Mouse (Mus musculus): ENCODE measurements around the gene Rps3. TPM values are rescaled to one million over a fixed set of nuclear protein-coding genes. Genes with fewer than 3 reads are reported as not detected.
"Not testable (repeated sequence)": the region's sequence is repeated elsewhere in the genome, so short reads cannot be mapped to it uniquely, and the experiment has no call there.

Gene Rps3
- polyA plus RNA-seq, 1 experiment from 2014 or later, result 521 TPM

GRCm38 (mm10) chr7:99516092-99516813 is 32.7 kb upstream of the Rps3 start:
- no peak for DNase-seq
- Histone ChIP-seq H3K9ac (replicated peaks; ENCODE audit: low read length) (no peak overlapping the region), H3K4me3 (replicated peaks; ENCODE audit: low read depth, low read length) (no peak overlapping the region), H3K27ac (replicated peaks; ENCODE audit: low read depth, low read length) (no peak overlapping the region), H3K4me2 (ENCODE audit: low read length) (no peak overlapping the region), H3K36me3 (ENCODE audit: control insufficient read depth, insufficient read depth, low read length) (no peaks in the 10 kb centered on the region), H3K9me3 (ENCODE audit: control insufficient read depth, low read length) (no peaks in the 10 kb centered on the region), H3K4me1 (ENCODE audit: control insufficient read depth, insufficient read depth, low read length) (no peaks in the 10 kb centered on the region), H3K27me3 (ENCODE audit: control insufficient read depth, insufficient read depth, low read length) (no peaks in the 10 kb centered on the region)
- ATAC-seq (ENCODE audit: low FRiP score, low TSS enrichment), result no peak
- WGBS, result 84% methylated on average over 9 of the region's 9 CpGs

DNA sequence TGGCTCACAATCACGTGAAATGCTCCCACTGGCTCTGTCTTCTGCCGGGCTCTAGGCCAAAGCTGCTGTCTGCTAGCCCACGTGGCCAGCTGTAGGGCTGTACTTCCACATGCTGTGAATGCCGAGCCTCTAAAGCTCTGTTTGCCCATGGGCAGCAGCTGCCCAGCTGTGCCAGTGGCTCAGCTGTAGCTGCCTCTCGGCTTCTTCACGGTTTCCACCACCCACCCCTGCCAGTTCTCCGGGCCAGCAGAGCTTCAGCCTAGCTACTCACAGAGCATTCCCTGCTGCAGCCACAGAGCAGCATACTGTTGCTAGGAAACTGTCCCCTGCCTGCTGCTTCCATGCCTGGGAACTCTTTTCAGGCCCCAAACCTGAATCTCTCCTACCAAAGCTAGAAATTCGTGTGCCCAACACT is 26.6 kb upstream of the Rps3 start:
- no peaks in the 10 kb centered on the region for H3K36me3 ChIP-seq (ENCODE audit: control insufficient read depth, insufficient read depth, low read length)
- peak; percentile 73 for DNase-seq
- H3K4me2 ChIP-seq (ENCODE audit: low read length), result peak overlapping the region; percentile 13; the same call in 1 of the 2 replicates
- no peak overlapping the region for H3K9ac ChIP-seq (replicated peaks; ENCODE audit: low read length)
- ATAC-seq (ENCODE audit: low FRiP score, low TSS enrichment), result peak; percentile 27; the same call in 1 of the 2 replicates
- H3K9me3 ChIP-seq (ENCODE audit: control insufficient read depth, low read length), result no peaks in the 10 kb centered on the region
- no peaks in the 10 kb centered on the region for H3K27me3 ChIP-seq (ENCODE audit: control insufficient read depth, insufficient read depth, low read length)
- no peak overlapping the region for H3K4me3 ChIP-seq (replicated peaks; ENCODE audit: low read depth, low read length)
- peak overlapping the region; percentile 21 for H3K27ac ChIP-seq (replicated peaks; ENCODE audit: low read depth, low read length)
- no peaks in the 10 kb centered on the region for H3K4me1 ChIP-seq (ENCODE audit: control insufficient read depth, insufficient read depth, low read length)
- 3% methylated on average over 8 of the region's 8 CpGs for WGBS

DNA sequence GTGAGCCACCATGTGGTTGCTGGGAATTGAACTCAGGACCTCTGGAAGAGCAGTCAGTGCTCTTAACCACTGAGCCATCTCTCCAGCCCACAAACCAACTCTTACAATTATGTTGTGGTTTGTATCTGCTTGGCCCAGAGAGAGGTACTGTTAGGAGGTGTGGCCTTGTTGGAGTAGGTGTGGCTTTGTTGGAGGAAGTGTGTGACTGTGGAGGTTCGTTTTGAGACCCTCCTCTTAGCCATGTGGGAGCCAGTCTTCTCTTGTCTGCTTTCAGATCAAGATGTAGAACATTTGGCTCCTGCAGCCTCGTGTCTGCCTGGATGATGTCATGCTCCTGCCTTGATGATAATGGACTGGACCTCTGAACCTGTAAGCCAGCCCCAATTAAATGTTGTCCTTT is 24.6 kb upstream of the Rps3 start:
- not testable (repeated sequence) for H3K4me2 ChIP-seq (ENCODE audit: low read length); H3K4me3 ChIP-seq (replicated peaks; ENCODE audit: low read depth, low read length); DNase-seq; H3K9me3 ChIP-seq (ENCODE audit: control insufficient read depth, low read length); ATAC-seq (ENCODE audit: low FRiP score, low TSS enrichment); H3K27me3 ChIP-seq (ENCODE audit: control insufficient read depth, insufficient read depth, low read length); H3K9ac ChIP-seq (replicated peaks; ENCODE audit: low read length); H3K36me3 ChIP-seq (ENCODE audit: control insufficient read depth, insufficient read depth, low read length); H3K4me1 ChIP-seq (ENCODE audit: control insufficient read depth, insufficient read depth, low read length); H3K27ac ChIP-seq (replicated peaks; ENCODE audit: low read depth, low read length)
- WGBS, result 37% methylated on average over 2 of the region's 2 CpGs

DNA sequence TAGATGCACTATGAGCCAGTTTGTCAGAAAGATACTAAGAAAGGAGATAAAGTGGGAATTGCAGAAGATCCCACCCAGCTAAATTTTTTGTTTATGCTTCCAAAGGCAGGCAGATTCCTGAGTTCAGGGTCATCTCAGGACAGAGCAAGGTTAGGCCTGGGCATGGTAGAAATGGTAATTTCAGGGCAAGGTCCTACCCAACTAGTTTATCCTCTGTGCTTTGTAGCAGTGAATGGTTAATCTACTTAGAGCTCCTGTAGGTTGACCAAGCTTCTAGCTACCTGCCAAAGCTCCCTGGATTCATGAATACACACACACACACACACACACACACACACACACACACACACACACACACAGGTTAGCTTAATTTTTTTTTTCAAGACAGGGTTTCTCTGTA is 21.0 kb upstream of the Rps3 start:
- Histone ChIP-seq H3K4me1 (ENCODE audit: control insufficient read depth, insufficient read depth, low read length) (no peaks in the 10 kb centered on the region), H3K27me3 (ENCODE audit: control insufficient read depth, insufficient read depth, low read length) (no peaks in the 10 kb centered on the region), H3K27ac (replicated peaks; ENCODE audit: low read depth, low read length) (no peak overlapping the region), H3K36me3 (ENCODE audit: control insufficient read depth, insufficient read depth, low read length) (no peaks in the 10 kb centered on the region), H3K4me3 (replicated peaks; ENCODE audit: low read depth, low read length) (no peak overlapping the region), H3K9ac (replicated peaks; ENCODE audit: low read length) (no peak overlapping the region), H3K4me2 (ENCODE audit: low read length) (no peak overlapping the region), H3K9me3 (ENCODE audit: control insufficient read depth, low read length) (no peaks in the 10 kb centered on the region)
- DNase-seq (no peak), ATAC-seq (ENCODE audit: low FRiP score, low TSS enrichment) (no peak)

- Histone ChIP-seq H3K4me3 (replicated peaks; ENCODE audit: low read depth, low read length) (no peak overlapping the region), H3K36me3 (ENCODE audit: control insufficient read depth, insufficient read depth, low read length) (no peaks in the 10 kb centered on the region), H3K27ac (replicated peaks; ENCODE audit: low read depth, low read length) (no peak overlapping the region), H3K9ac (replicated peaks; ENCODE audit: low read length) (no peak overlapping the region), H3K27me3 (ENCODE audit: control insufficient read depth, insufficient read depth, low read length) (no peaks in the 10 kb centered on the region), H3K4me2 (ENCODE audit: low read length) (no peak overlapping the region), H3K4me1 (ENCODE audit: control insufficient read depth, insufficient read depth, low read length) (no peaks in the 10 kb centered on the region), H3K9me3 (ENCODE audit: control insufficient read depth, low read length) (no peaks in the 10 kb centered on the region)
- ATAC-seq (ENCODE audit: low FRiP score, low TSS enrichment), result no peak
- 58% methylated on average over 1 of the region's 1 CpGs for whole genome bisulfite sequencing
- no peak for DNase-seq
Observed at GRCm38 (mm10) chr7:99501148-99501547, 17.6 kb upstream of the Rps3 start.

DNA sequence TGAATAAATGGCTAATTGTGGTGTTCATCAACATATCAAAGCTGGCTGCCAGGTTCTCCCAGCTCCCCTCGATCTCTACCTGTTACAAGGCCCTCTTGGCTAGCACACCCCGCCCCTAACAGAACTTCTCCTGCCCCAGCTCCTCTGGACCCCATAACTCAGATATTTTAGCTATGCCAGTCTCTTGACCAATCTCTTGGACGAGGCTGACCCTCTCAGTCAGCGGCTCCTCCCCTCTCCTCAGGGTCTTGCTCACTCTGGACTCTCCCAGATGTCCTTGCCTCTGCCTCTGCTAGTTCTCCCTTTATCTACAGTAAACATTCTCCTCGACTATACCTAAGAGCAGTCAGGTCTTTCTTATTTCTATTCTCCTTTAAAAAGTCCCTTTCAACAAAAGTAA is 17.1 kb upstream of the Rps3 start:
- no peaks in the 10 kb centered on the region for H3K4me1 ChIP-seq (ENCODE audit: control insufficient read depth, insufficient read depth, low read length)
- H3K27me3 ChIP-seq (ENCODE audit: control insufficient read depth, insufficient read depth, low read length), result no peaks in the 10 kb centered on the region
- no peak for ATAC-seq (ENCODE audit: low FRiP score, low TSS enrichment)
- no peak for DNase-seq
- H3K9me3 ChIP-seq (ENCODE audit: control insufficient read depth, low read length), result no peaks in the 10 kb centered on the region
- no peak overlapping the region for H3K27ac ChIP-seq (replicated peaks; ENCODE audit: low read depth, low read length)
- H3K36me3 ChIP-seq (ENCODE audit: control insufficient read depth, insufficient read depth, low read length), result no peaks in the 10 kb centered on the region
- H3K4me2 ChIP-seq (ENCODE audit: low read length), result no peak overlapping the region
- no peak overlapping the region for H3K4me3 ChIP-seq (replicated peaks; ENCODE audit: low read depth, low read length)
- WGBS, result 33% methylated on average over 5 of the region's 5 CpGs
- H3K9ac ChIP-seq (replicated peaks; ENCODE audit: low read length), result no peak overlapping the region

GRCm38 (mm10) chr7:99500201-99500600 is 16.7 kb upstream of the Rps3 start:
- Histone ChIP-seq H3K4me2 (ENCODE audit: low read length) (no peak overlapping the region), H3K4me3 (replicated peaks; ENCODE audit: low read depth, low read length) (no peak overlapping the region), H3K9ac (replicated peaks; ENCODE audit: low read length) (no peak overlapping the region), H3K27ac (replicated peaks; ENCODE audit: low read depth, low read length) (no peak overlapping the region), H3K4me1 (ENCODE audit: control insufficient read depth, insufficient read depth, low read length) (no peaks in the 10 kb centered on the region), H3K36me3 (ENCODE audit: control insufficient read depth, insufficient read depth, low read length) (no peaks in the 10 kb centered on the region), H3K27me3 (ENCODE audit: control insufficient read depth, insufficient read depth, low read length) (no peaks in the 10 kb centered on the region), H3K9me3 (ENCODE audit: control insufficient read depth, low read length) (no peaks in the 10 kb centered on the region)
- ATAC-seq (ENCODE audit: low FRiP score, low TSS enrichment) (peak; percentile 70; the same call in 1 of the 2 replicates), DNase-seq (peak; percentile 93)
- WGBS, result 4% methylated on average over 8 of the region's 8 CpGs

GRCm38 (mm10) chr7:99499128-99499527 is 15.6 kb upstream of the Rps3 start:
- ATAC-seq (ENCODE audit: low FRiP score, low TSS enrichment) (no peak), DNase-seq (no peak)
- no peaks in the 10 kb centered on the region for H3K36me3 ChIP-seq (ENCODE audit: control insufficient read depth, insufficient read depth, low read length)
- H3K4me1 ChIP-seq (ENCODE audit: control insufficient read depth, insufficient read depth, low read length), result no peaks in the 10 kb centered on the region
- H3K27ac ChIP-seq (replicated peaks; ENCODE audit: low read depth, low read length), result no peak overlapping the region
- H3K27me3 ChIP-seq (ENCODE audit: control insufficient read depth, insufficient read depth, low read length), result no peaks in the 10 kb centered on the region
- no peaks in the 10 kb centered on the region for H3K9me3 ChIP-seq (ENCODE audit: control insufficient read depth, low read length)
- no peak overlapping the region for H3K9ac ChIP-seq (replicated peaks; ENCODE audit: low read length)
- H3K4me3 ChIP-seq (replicated peaks; ENCODE audit: low read depth, low read length), result no peak overlapping the region
- WGBS, result 63% methylated on average over 1 of the region's 1 CpGs
- H3K4me2 ChIP-seq (ENCODE audit: low read length), result no peak overlapping the region

DNA sequence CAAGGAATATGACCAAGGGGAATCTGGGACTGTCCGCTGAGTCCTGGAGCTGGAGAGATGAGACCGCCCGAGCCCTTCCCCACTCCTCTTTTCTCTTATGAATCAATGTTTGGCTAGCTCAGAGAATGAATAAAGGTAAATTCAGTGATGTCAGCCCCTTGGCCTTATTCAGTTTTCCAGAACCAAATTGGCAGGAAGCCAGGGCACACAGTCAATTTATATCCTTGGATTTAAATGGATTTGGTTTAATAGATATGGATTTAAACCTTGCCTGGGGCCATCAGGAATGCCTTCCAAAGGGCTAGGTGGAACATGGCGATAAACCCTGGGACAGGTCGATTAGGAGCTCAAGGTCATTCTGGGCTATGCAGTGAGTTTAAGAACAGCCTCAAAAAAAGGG is 6.2 kb upstream of the Rps3 start:
- Histone ChIP-seq H3K36me3 (ENCODE audit: control insufficient read depth, insufficient read depth, low read length) (no peaks in the 10 kb centered on the region), H3K9me3 (ENCODE audit: control insufficient read depth, low read length) (peaks cover 5% of the 10 kb centered on the region; the same call in 1 of the 2 replicates), H3K4me2 (ENCODE audit: low read length) (no peak overlapping the region), H3K4me3 (replicated peaks; ENCODE audit: low read depth, low read length) (no peak overlapping the region), H3K4me1 (ENCODE audit: control insufficient read depth, insufficient read depth, low read length) (no peaks in the 10 kb centered on the region), H3K27ac (replicated peaks; ENCODE audit: low read depth, low read length) (no peak overlapping the region), H3K9ac (replicated peaks; ENCODE audit: low read length) (no peak overlapping the region), H3K27me3 (ENCODE audit: control insufficient read depth, insufficient read depth, low read length) (no peaks in the 10 kb centered on the region)
- ATAC-seq (ENCODE audit: low FRiP score, low TSS enrichment), result no peak
- peak; percentile 61 for DNase-seq
- 62% methylated on average over 5 of the region's 5 CpGs for WGBS

All from midbrain, embryonic 14.5 days (tissue).